Mouse (Mus musculus) testis, adult 2 months (tissue): ENCODE data around the gene Inhbc.

ENCODE experiments used
- CTCF ChIP-seq: fragments of 200-500 bp; IDR thresholded peaks from 2 replicates; pipeline ENCODE4 v1.5.1; 2012; ENCODE audit warnings: low read depth, mild to moderate bottlenecking, inconsistent platforms, low read length, moderate library complexity; ENCODE audit not compliant: control insufficient read depth, insufficient read depth, insufficient replicate concordance
- POLR2A ChIP-seq: fragments of 200-500 bp; IDR thresholded peaks from 2 replicates; pipeline ENCODE4 v1.6.1; 2012; ENCODE audit warnings: low read depth, mild to moderate bottlenecking, inconsistent platforms, low read length, moderate library complexity; ENCODE audit not compliant: control insufficient read depth

DNA sequence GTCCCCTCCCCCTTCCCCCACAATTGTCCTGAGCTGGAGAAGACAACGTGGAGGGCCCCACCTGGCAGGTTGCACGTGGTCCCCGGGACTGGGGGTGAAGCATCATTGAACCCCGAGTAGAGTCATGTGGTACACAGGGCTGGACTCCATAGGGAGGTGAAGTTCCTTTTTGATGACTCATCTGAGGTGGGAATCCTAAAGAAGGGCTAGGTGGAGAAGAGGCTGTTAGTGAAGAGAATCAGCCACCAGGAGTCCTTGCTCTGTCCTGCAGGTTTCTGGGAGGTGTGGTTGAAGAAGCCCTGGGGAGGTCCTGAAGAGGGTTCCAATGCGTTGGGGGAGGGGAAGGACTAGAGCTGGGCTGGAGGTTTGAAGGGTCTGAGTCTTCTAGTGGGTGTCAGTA lies 33.3 kb downstream of the Inhbc start:
- TF ChIP-seq CTCF (no peak), POLR2A (no peak)
